Mouse (Mus musculus) MEL (cell line): ENCODE data around the gene Alyref2. TPM values are rescaled to one million over a fixed set of nuclear protein-coding genes. Genes with fewer than 3 reads are reported as not detected.
A peak's percentile ranks its signal among the peaks of the same experiment; 100 is the strongest.

Experiments
- DNase-seq: peaks from one replicate; pipeline ENCODE4 v3.0.0; 2011; ENCODE audit warnings: low read depth, low spot score
- H3K27ac ChIP-seq: 2 replicates; pipeline ENCODE4 v1.5.1; 2012; ENCODE audit warnings: low read depth, mild to moderate bottlenecking, control low read depth, low read length, moderate library complexity; ENCODE audit not compliant: control insufficient read depth
- H3K27me3 ChIP-seq, 2 experiments: fragments of 150-350 bp in 1 of 2; sonication (generic) in 1 of 2; 2 replicates each; pipeline ENCODE4 v1.6.1; 2012; ENCODE audit warnings: low read length in 2 of 2, mild to moderate bottlenecking in 2 of 2, improper control_type of control experiment in 1 of 2, moderate library complexity in 1 of 2; ENCODE audit not compliant: insufficient read depth in 2 of 2, control insufficient read depth in 1 of 2
- H3K36me3 ChIP-seq, 2 experiments: 2 replicates each; pipeline ENCODE4 v1.6.1; 2012 to 2014; ENCODE audit warnings: low read length in 2 of 2, improper control_type of control experiment in 1 of 2, inconsistent platforms in 1 of 2, mild to moderate bottlenecking in 1 of 2; ENCODE audit not compliant: insufficient read depth in 2 of 2, control insufficient read depth in 1 of 2
- H3K4me1 ChIP-seq, 2 experiments: fragments of 150-350 bp in 1 of 2; sonication (generic) in 1 of 2; 2 replicates each; pipeline ENCODE4 v1.6.1; 2012; ENCODE audit warnings: low read length in 2 of 2, improper control_type of control experiment in 1 of 2, mild to moderate bottlenecking in 1 of 2; ENCODE audit not compliant: insufficient read depth in 2 of 2, control insufficient read depth in 1 of 2
- H3K4me3 ChIP-seq, 2 experiments: fragments of 150-350 bp in 1 of 2; sonication (generic) in 1 of 2; 2 replicates each; pipeline ENCODE4 v1.5.1; 2012; ENCODE audit warnings: low read depth in 2 of 2, low read length in 2 of 2, mild to moderate bottlenecking in 2 of 2, moderate library complexity in 2 of 2, control low read depth in 1 of 2, improper control_type of control experiment in 1 of 2; ENCODE audit not compliant: control insufficient read depth in 1 of 2, insufficient read depth in 1 of 2
- H3K79me2 ChIP-seq: 2 replicates; pipeline ENCODE4 v1.6.1; 2012; ENCODE audit warnings: mild to moderate bottlenecking, low read length, moderate library complexity; ENCODE audit not compliant: control insufficient read depth, poor library complexity, insufficient read depth
- H3K9ac ChIP-seq: 2 replicates; pipeline ENCODE4 v1.6.1; 2012; ENCODE audit warnings: low read depth, mild to moderate bottlenecking, control low read depth, low read length, moderate library complexity; ENCODE audit not compliant: control insufficient read depth, poor library complexity, severe bottlenecking
- H3K9me3 ChIP-seq: fragments of 150-350 bp; sonication (generic); replicated peaks from 2 replicates; pipeline ENCODE4 v1.6.1; 2012; ENCODE audit warnings: mild to moderate bottlenecking, low read length, improper control_type of control experiment, moderate library complexity; ENCODE audit not compliant: insufficient read depth
- CHD2 ChIP-seq: IDR thresholded peaks from 2 replicates; pipeline ENCODE4 v1.6.1; 2011; ENCODE audit warnings: low read length, improper control_type of control experiment
- CTCF ChIP-seq, 3 experiments: IDR thresholded peaks in 2 of 3; conservative IDR thresholded peaks in 1 of 3; 2 replicates each; pipeline ENCODE4 v1.5.1; 2011 to 2012; ENCODE audit warnings: low read length in 3 of 3, low read depth in 2 of 3, mild to moderate bottlenecking in 2 of 3, improper control_type of control experiment in 1 of 3, inconsistent platforms in 1 of 3, mixed read lengths in 1 of 3, moderate library complexity in 1 of 3; ENCODE audit not compliant: control insufficient read depth in 1 of 3, insufficient read depth in 1 of 3, poor library complexity in 1 of 3, severe bottlenecking in 1 of 3
- E2F4 ChIP-seq: IDR thresholded peaks from 2 replicates; pipeline ENCODE4 v1.6.1; 2011; ENCODE audit warnings: low read depth, low read length, improper control_type of control experiment, borderline replicate concordance
- ETS1 ChIP-seq: IDR thresholded peaks from 2 replicates; pipeline ENCODE4 v1.6.1; 2012; ENCODE audit warnings: low read depth, mild to moderate bottlenecking, inconsistent platforms, low read length, improper control_type of control experiment, moderate library complexity
- GATA1 ChIP-seq: IDR thresholded peaks from 2 replicates; pipeline ENCODE4 v1.6.1; 2011; ENCODE audit warnings: low read depth, low read length, improper control_type of control experiment
- JUND ChIP-seq: IDR thresholded peaks from 2 replicates; pipeline ENCODE4 v1.6.1; 2011; ENCODE audit warnings: low read depth, mild to moderate bottlenecking, improper control_type of control experiment, low read length
- MAX ChIP-seq: IDR thresholded peaks from 2 replicates; pipeline ENCODE4 v1.6.1; 2011; ENCODE audit warnings: low read length, improper control_type of control experiment
- MEF2A ChIP-seq: IDR thresholded peaks from 2 replicates; pipeline ENCODE4 v1.6.1; 2014; ENCODE audit warnings: low read depth, mild to moderate bottlenecking, inconsistent platforms, low read length, improper control_type of control experiment; ENCODE audit not compliant: poor library complexity, insufficient replicate concordance, severe bottlenecking; ENCODE audit errors: extremely low read depth
- MXI1 ChIP-seq: IDR thresholded peaks from 2 replicates; pipeline ENCODE4 v1.6.1; 2011; ENCODE audit warnings: mild to moderate bottlenecking, low read depth, low read length, improper control_type of control experiment
- MYB ChIP-seq: IDR thresholded peaks from 2 replicates; pipeline ENCODE4 v1.6.1; 2011; ENCODE audit warnings: mild to moderate bottlenecking, low read depth, low read length, improper control_type of control experiment
- POLR2AphosphoS2 ChIP-seq: IDR thresholded peaks from 2 replicates; pipeline ENCODE4 v1.6.1; 2011; ENCODE audit warnings: low read length, improper control_type of control experiment
- POLR2AphosphoS5 ChIP-seq: IDR thresholded peaks from 2 replicates; pipeline ENCODE4 v1.6.1; 2012; ENCODE audit warnings: low read depth, borderline replicate concordance, mild to moderate bottlenecking, inconsistent platforms, low read length, moderate library complexity, mixed read lengths
- RAD21 ChIP-seq: IDR thresholded peaks from 2 replicates; pipeline ENCODE4 v1.6.1; 2011; ENCODE audit warnings: mild to moderate bottlenecking, low read depth, low read length, improper control_type of control experiment
- SMC3 ChIP-seq: IDR thresholded peaks from 2 replicates; pipeline ENCODE4 v1.6.1; 2011; ENCODE audit warnings: low read depth, low read length, improper control_type of control experiment
- TBP ChIP-seq: IDR thresholded peaks from 2 replicates; pipeline ENCODE4 v1.8.0; 2011; ENCODE audit warnings: low read depth, low read length, improper control_type of control experiment
- UBTF ChIP-seq: IDR thresholded peaks from 2 replicates; pipeline ENCODE4 v1.6.1; 2012; ENCODE audit warnings: low read depth, mild to moderate bottlenecking, inconsistent platforms, low read length, improper control_type of control experiment, moderate library complexity, borderline replicate concordance; ENCODE audit not compliant: insufficient read depth
- USF1 ChIP-seq: IDR thresholded peaks from 2 replicates; pipeline ENCODE4 v1.6.1; 2014; ENCODE audit warnings: low read depth, mild to moderate bottlenecking, inconsistent platforms, low read length, improper control_type of control experiment, moderate library complexity
- USF2 ChIP-seq, 2 experiments: IDR thresholded peaks; 2 replicates each; pipeline ENCODE4 v1.6.1; 2011 to 2012; ENCODE audit warnings: improper control_type of control experiment in 2 of 2, low read length in 2 of 2, borderline replicate concordance in 1 of 2, inconsistent platforms in 1 of 2, low read depth in 1 of 2, mild to moderate bottlenecking in 1 of 2; ENCODE audit not compliant: insufficient read depth in 1 of 2
- ZKSCAN1 ChIP-seq: IDR thresholded peaks from 2 replicates; pipeline ENCODE4 v1.6.1; 2012; ENCODE audit warnings: low read depth, mild to moderate bottlenecking, inconsistent platforms, low read length, improper control_type of control experiment, moderate library complexity
- ZMIZ1 ChIP-seq: IDR thresholded peaks from 2 replicates; pipeline ENCODE4 v1.6.1; 2012; ENCODE audit warnings: low read depth, mild to moderate bottlenecking, inconsistent platforms, low read length, improper control_type of control experiment, moderate library complexity
- polyA plus RNA-seq, 2 experiments: library from polyadenylated mRNA; stranded (reverse) in 1 of 2; unstranded in 1 of 2; fragments of >175 nt in 1 of 2; fragments of >200 nt in 1 of 2; gene quantifications; 2 replicates each; pipeline versions ENCODE4 v1.2.1 to v1.2.4; 2012; ENCODE audit warnings: low replicate concordance in 2 of 2, low read depth in 1 of 2; ENCODE audit not compliant: insufficient read length in 2 of 2, insufficient read depth in 1 of 2, missing spikeins in 1 of 2
- total RNA-seq: library from RNA; depleted of rRNA; stranded (reverse); fragments of 300-350 nt; gene quantifications from 2 replicates; pipeline ENCODE4 v1.2.3, GENCODE M21; 2012

The Alyref2 gene
- total and polyA plus RNA-seq, 3 experiments, result 5.5 to 8.8 TPM; not detected in 1

DNA sequence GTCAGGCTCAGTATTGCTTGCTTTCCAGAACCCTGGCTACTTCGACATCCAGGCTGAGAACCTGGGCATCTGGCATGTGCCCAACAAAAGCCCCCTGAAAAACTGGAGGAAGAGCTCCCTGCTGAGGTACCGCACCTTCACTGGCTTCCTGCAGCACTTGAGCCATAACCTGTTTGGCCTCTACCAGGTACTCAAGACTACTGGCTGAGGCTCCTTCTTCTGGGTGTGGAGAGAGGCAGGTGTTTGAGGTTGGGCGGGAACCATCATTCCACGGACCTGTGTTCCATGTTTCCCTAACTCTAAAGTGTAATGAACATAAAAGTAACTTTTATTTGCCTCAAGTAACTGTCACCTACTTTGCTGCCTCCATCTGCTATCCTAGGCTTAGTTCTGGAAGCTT is 12.3 kb downstream of the Alyref2 start:
- no peak for TF ChIP-seq MEF2A
- no peak for TF ChIP-seq E2F4
- TF ChIP-seq RAD21, result no peak
- no peak for TF ChIP-seq SMC3
- TF ChIP-seq CHD2, result no peak
- TF ChIP-seq GATA1, result no peak
- TF ChIP-seq POLR2AphosphoS2, result no peak
- no peak for TF ChIP-seq ETS1
- Histone ChIP-seq H3K36me3 (no peaks in the 10 kb centered on the region), H3K79me2 (no peaks in the 10 kb centered on the region), H3K4me3 (no peak overlapping the region), H3K27ac (no peak overlapping the region), H3K9me3 (no peaks in the 10 kb centered on the region), H3K9ac (no peak overlapping the region), H3K27me3 (no peaks in the 10 kb centered on the region; a peak in 1 of 4 replicates), H3K4me1 (no peaks in the 10 kb centered on the region)
- DNase-seq, result no peak

- no peak for DNase-seq
- Histone ChIP-seq H3K9me3 (no peaks in the 10 kb centered on the region), H3K27me3 (peaks cover 2% of the 10 kb centered on the region in 2 experiments), H3K4me1 (no peaks in the 10 kb centered on the region), H3K36me3 (no peaks in the 10 kb centered on the region), H3K79me2 (no peaks in the 10 kb centered on the region), H3K4me3 (no peak overlapping the region), H3K9ac (no peak overlapping the region), H3K27ac (no peak overlapping the region)
- TF ChIP-seq ZMIZ1 (no peak), POLR2AphosphoS5 (peak; percentile 85; the same call in 1 of the 2 replicates)
Observed at GRCm38 (mm10) chr1:171531367-171531766, 28.1 kb downstream of the Alyref2 start.

DNA sequence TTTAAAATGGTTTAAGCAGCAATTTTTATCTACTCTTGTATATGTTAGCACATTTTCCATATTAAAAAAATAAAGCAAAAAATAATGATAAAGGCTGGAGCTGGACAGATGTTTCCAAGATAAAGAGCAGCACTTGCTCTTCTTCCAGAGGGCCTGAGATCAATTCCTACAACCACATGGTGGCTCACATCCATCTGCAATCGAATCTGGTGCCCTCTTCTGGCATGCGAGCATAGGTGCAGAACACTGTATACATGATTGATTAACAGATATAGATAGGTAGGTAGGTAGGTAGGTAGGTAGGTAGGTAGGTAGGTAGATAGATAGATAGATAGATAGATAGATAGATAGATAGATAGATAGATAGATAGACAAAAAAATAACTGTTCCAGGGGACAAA is 29.6 kb downstream of the Alyref2 start:
- Histone ChIP-seq H3K36me3 (no peaks in the 10 kb centered on the region), H3K27ac (no peak overlapping the region), H3K9ac (no peak overlapping the region), H3K9me3 (no peaks in the 10 kb centered on the region), H3K79me2 (no peaks in the 10 kb centered on the region), H3K4me1 (no peaks in the 10 kb centered on the region)
- TF ChIP-seq MEF2A (no peak), SMC3 (0 out of 2 replicates have a peak, but pooled peaks have one; percentile 6)
- TF ChIP-seq, all 39 proteins: peak for 1
- no peak overlapping the region for H3K4me3 ChIP-seq
- no peak for DNase-seq
- no peaks in the 10 kb centered on the region; a peak in 1 of 4 replicates for H3K27me3 ChIP-seq

DNA sequence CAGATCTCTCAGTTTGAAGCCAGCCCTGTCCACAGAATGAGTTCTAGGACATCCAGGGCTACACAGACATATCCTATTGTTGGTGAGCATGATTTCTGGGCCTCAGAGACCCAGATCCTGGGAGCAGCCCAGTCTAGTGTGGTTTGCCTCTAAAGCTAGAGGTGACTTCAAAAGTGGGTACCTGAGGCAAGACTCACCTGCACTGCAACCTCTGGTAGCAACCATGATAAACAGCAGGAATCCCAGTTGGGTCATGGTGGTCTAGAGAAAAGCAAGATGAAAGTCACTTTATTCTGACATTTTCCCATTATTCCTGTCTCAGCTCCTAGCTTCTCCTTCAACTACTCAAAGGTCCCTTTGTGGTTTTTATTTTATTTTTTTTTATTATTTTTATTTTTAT is 31.3 kb downstream of the Alyref2 start:
- TF ChIP-seq JUND (no peak), SMC3 (0 out of 2 replicates have a peak, but pooled peaks have one; percentile 16), ZKSCAN1 (no peak), USF1 (no peak), MYB (no peak), UBTF (no peak), MXI1 (no peak), CTCF (IDR thresholded peaks at IDR 0.05 in 2 of 3, conservative IDR thresholded peaks at IDR 0.05 in 1 of 3; ENCODE audit: control insufficient read depth in 1 of 3, insufficient read depth in 1 of 3, low read depth in 2 of 3, low read length in 3 of 3, poor library complexity in 1 of 3, severe bottlenecking in 1 of 3) (peak; percentile 21 to 51 (median 33); a peak in 5 of 6 replicates), MAX (no peak), TBP (no peak), USF2 (IDR thresholded peaks at IDR 0.05; ENCODE audit: borderline replicate concordance in 1 of 2, insufficient read depth in 1 of 2, low read depth in 1 of 2, low read length in 2 of 2) (no peak)

More for the DNA sequence above, 31.3 kb downstream of the Alyref2 start:
- no peaks in the 10 kb centered on the region for H3K36me3 ChIP-seq
- H3K4me3 ChIP-seq, result no peak overlapping the region
- no peaks in the 10 kb centered on the region for H3K27me3 ChIP-seq
- no peaks in the 10 kb centered on the region for H3K4me1 ChIP-seq
- DNase-seq, result no peak
- H3K9me3 ChIP-seq, result no peaks in the 10 kb centered on the region
- H3K9ac ChIP-seq, result no peak overlapping the region
- no peaks in the 10 kb centered on the region for H3K79me2 ChIP-seq
- H3K27ac ChIP-seq, result no peak overlapping the region
